Mouse (Mus musculus): ENCODE data around the gene Fxyd6.

DNA sequence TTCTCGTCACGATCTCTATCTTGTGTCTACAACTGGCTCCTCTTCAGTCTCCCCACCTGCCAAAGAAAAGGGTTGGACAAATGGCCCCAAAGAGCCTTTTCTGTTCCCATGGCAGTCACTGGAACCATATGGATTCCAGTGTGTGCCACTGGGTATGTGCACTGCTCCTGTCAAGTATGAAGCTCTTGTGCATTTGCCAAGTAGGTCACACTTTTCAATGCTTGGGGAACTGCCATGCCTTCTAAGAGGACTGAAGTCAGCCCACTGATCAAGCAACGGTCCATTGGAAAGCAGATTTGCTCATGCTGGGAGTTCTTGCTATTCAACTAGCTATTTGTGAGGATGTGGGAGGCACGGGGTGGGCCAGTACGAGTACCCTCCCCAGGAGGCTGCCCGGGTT, 48.5 kb upstream of the Fxyd6 start:
- TF ChIP-seq MAFK (IDR thresholded peaks at IDR 0.05; ENCODE audit: insufficient read depth, low read depth, low read length) (no peak), ZC3H11A (IDR thresholded peaks at IDR 0.05; ENCODE audit: borderline replicate concordance, low read depth, low read length) (no peak), CHD2 (IDR thresholded peaks at IDR 0.05; ENCODE audit: low read depth, low read length) (no peak), HCFC1 (IDR thresholded peaks at IDR 0.05; ENCODE audit: borderline replicate concordance, insufficient read depth, low read length) (no peak), ZNF384 (IDR thresholded peaks at IDR 0.05; ENCODE audit: low read depth, low read length) (no peak)

All from ES-E14 (cell line).